11 mouse cellular contexts compared by ENCODE assay signal in genomic region chr9:54765336-54766085, GRCm38 (mm10). TPM values are rescaled to one million over a fixed set of nuclear protein-coding genes. Genes with fewer than 3 reads are reported as not detected.
DNase-seq lines count a peak whose midpoint lies in the region; ATAC-seq and TF ChIP-seq lines count a peak whose summit lies in the region.
"Had no signal": no experiment of that assay in that cellular context is flagged by ENCODE, and none has a peak within 500 bp of the region (broad histone marks: within the 10 kb centered on the region; RNA-seq: fewer than 3 reads in every experiment).

No protein-coding gene starts in this region.

- peak overlapping the region; percentile 75 for H3K4me2 ChIP-seq in kidney, embryonic 15.5 days
- H3K4me2 ChIP-seq in intestine, embryonic 16.5 days (ENCODE audit: low read depth, low read length), result peak overlapping the region; percentile 70
- peak overlapping the region; percentile 76 for H3K4me2 ChIP-seq in neural tube, embryonic 15.5 days

- H3K9ac ChIP-seq in kidney, embryonic 15.5 days, result no peak overlapping the region
- peak overlapping the region; percentile 34; the same call in 1 of the 2 replicates for H3K9ac ChIP-seq in intestine, embryonic 16.5 days (ENCODE audit: low read depth, low read length)
- peak overlapping the region; percentile 45 for H3K9ac ChIP-seq in neural tube, embryonic 15.5 days (replicated peaks)

- H3K27ac ChIP-seq in kidney, embryonic 15.5 days, result no peak overlapping the region
- no peak overlapping the region for H3K27ac ChIP-seq in kidney, adult 2 months (ENCODE audit: insufficient read depth, low read depth, low read length)
- peak overlapping the region; percentile 87 for H3K27ac ChIP-seq in embryonic facial prominence, embryonic 10.5 days (replicated peaks)
- H3K27ac ChIP-seq in intestine, embryonic 16.5 days (ENCODE audit: low read length), result no peak overlapping the region
- H3K27ac ChIP-seq in neural tube, embryonic 15.5 days (replicated peaks), result no peak overlapping the region
- H3K27ac ChIP-seq in thymus, adult 2 months (ENCODE audit: control insufficient read depth, insufficient read depth, low read length), result no peak overlapping the region
- no peak overlapping the region for H3K27ac ChIP-seq in layer of hippocampus, adult 2 months

- H3K27me3 ChIP-seq in kidney, embryonic 15.5 days, result peaks cover 79% of the 10 kb centered on the region
- H3K27me3 ChIP-seq in kidney, adult 2 months (replicated peaks; ENCODE audit: control insufficient read depth, insufficient read depth, low read length), result no peaks in the 10 kb centered on the region; the same call in 1 of the 2 replicates
- peaks cover 65% of the 10 kb centered on the region for H3K27me3 ChIP-seq in embryonic facial prominence, embryonic 10.5 days (replicated peaks; ENCODE audit: low read depth, poor library complexity, severe bottlenecking)
- peaks cover 47% of the 10 kb centered on the region for H3K27me3 ChIP-seq in intestine, embryonic 16.5 days (replicated peaks; ENCODE audit: control insufficient read depth, insufficient read depth, low read length)
- H3K27me3 ChIP-seq in neural tube, embryonic 15.5 days (replicated peaks), result peaks cover 50% of the 10 kb centered on the region
- peaks cover 7% of the 10 kb centered on the region; the same call in 1 of the 2 replicates for H3K27me3 ChIP-seq in thymus, adult 2 months (ENCODE audit: control insufficient read depth, insufficient read depth, low read length)

- H3K36me3 ChIP-seq in kidney, embryonic 15.5 days, result no peaks in the 10 kb centered on the region
- no peaks in the 10 kb centered on the region for H3K36me3 ChIP-seq in kidney, adult 2 months (ENCODE audit: control insufficient read depth, insufficient read depth, low read length)
- peaks cover 26% of the 10 kb centered on the region for H3K36me3 ChIP-seq in embryonic facial prominence, embryonic 10.5 days (replicated peaks)
- H3K36me3 ChIP-seq in intestine, embryonic 16.5 days (ENCODE audit: control insufficient read depth, insufficient read depth, low read length), result no peaks in the 10 kb centered on the region
- H3K36me3 ChIP-seq in neural tube, embryonic 15.5 days, result no peaks in the 10 kb centered on the region
- H3K36me3 ChIP-seq in thymus, adult 2 months (ENCODE audit: control insufficient read depth, insufficient read depth, low read length), result no peaks in the 10 kb centered on the region

- no peaks in the 10 kb centered on the region for H3K9me3 ChIP-seq in kidney, embryonic 15.5 days (replicated peaks)
- H3K9me3 ChIP-seq in embryonic facial prominence, embryonic 10.5 days, result no peaks in the 10 kb centered on the region
- H3K9me3 ChIP-seq in intestine, embryonic 16.5 days (ENCODE audit: control insufficient read depth, low read length), result no peaks in the 10 kb centered on the region
- no peaks in the 10 kb centered on the region for H3K9me3 ChIP-seq in neural tube, embryonic 15.5 days (replicated peaks)

- H3K4me1 ChIP-seq in kidney, embryonic 15.5 days, result peaks cover 49% of the 10 kb centered on the region
- no peaks in the 10 kb centered on the region for H3K4me1 ChIP-seq in kidney, adult 2 months (ENCODE audit: control insufficient read depth, insufficient read depth, low read length)
- H3K4me1 ChIP-seq in embryonic facial prominence, embryonic 10.5 days, result peaks cover 83% of the 10 kb centered on the region
- H3K4me1 ChIP-seq in intestine, embryonic 16.5 days (ENCODE audit: control insufficient read depth, insufficient read depth, low read length), result peaks cover 16% of the 10 kb centered on the region
- peaks cover 38% of the 10 kb centered on the region for H3K4me1 ChIP-seq in neural tube, embryonic 15.5 days
- H3K4me1 ChIP-seq in thymus, adult 2 months (replicated peaks; ENCODE audit: control insufficient read depth, insufficient read depth, low read length), result no peaks in the 10 kb centered on the region

- no peak for DNase-seq in kidney, adult 2 months
- peak; percentile 72 for DNase-seq in embryonic facial prominence, embryonic 10.5 days (ENCODE audit: low spot score)
- no peak for DNase-seq in T-cell, adult 2 months (ENCODE audit: low spot score)
- no peak for DNase-seq in thymus, adult 2 months
- no peak for DNase-seq in layer of hippocampus, adult 2 months (ENCODE audit: low spot score in 2 of 2)
- DNase-seq: thymus, adult 18-20 months had no signal

- WGBS in kidney, embryonic 15.5 days, result under 1% methylated on average over 41 of the region's 41 CpGs
- WGBS in kidney, adult 2 months, result under 1% methylated on average over 41 of the region's 41 CpGs
- under 1% methylated on average over 41 of the region's 41 CpGs for WGBS in embryonic facial prominence, embryonic 10.5 days
- WGBS in intestine, embryonic 16.5 days, result under 1% methylated on average over 41 of the region's 41 CpGs
- WGBS in neural tube, embryonic 15.5 days, result under 1% methylated on average over 41 of the region's 41 CpGs
- 6% methylated on average over 41 of the region's 41 CpGs for WGBS in thymus, adult 2 months

- peak overlapping the region; percentile 45 for H3K4me3 ChIP-seq in kidney, embryonic 15.5 days (replicated peaks)
- no peak overlapping the region for H3K4me3 ChIP-seq in kidney, adult 2 months (ENCODE audit: insufficient read depth, low read depth, low read length)
- H3K4me3 ChIP-seq in embryonic facial prominence, embryonic 10.5 days, result peak overlapping the region; percentile 61
- H3K4me3 ChIP-seq in intestine, embryonic 16.5 days (ENCODE audit: low read length), result peak overlapping the region; percentile 43
- peak overlapping the region; percentile 46 for H3K4me3 ChIP-seq in neural tube, embryonic 15.5 days (replicated peaks)
- H3K4me3 ChIP-seq in thymus, adult 2 months (ENCODE audit: control insufficient read depth, insufficient read depth, low read length), result no peak overlapping the region
- H3K4me3 ChIP-seq in layer of hippocampus, adult 2 months, result no peak overlapping the region; the same call in 1 of the 2 replicates

- no peak for ATAC-seq in kidney, embryonic 15.5 days (replicated peaks; ENCODE audit: low FRiP score)
- peak; percentile 58 for ATAC-seq in intestine, embryonic 16.5 days
- ATAC-seq in neural tube, embryonic 15.5 days (ENCODE audit: low FRiP score), result peak; percentile 59

- no peak for TF ChIP-seq CTCF in kidney, adult 2 months (conservative IDR thresholded peaks at IDR 0.05; ENCODE audit: insufficient read depth, insufficient read length, low read depth, low read length)
- TF ChIP-seq CTCF in thymus, adult 2 months (IDR thresholded peaks at IDR 0.05; ENCODE audit: borderline replicate concordance, control insufficient read depth, extremely low read depth, insufficient read depth, low read length, poor library complexity), result no peak
- TF ChIP-seq CTCF in layer of hippocampus, adult 2 months (conservative IDR thresholded peaks at IDR 0.05), result no peak

- TF ChIP-seq POLR2A in kidney, adult 2 months (IDR thresholded peaks at IDR 0.05; ENCODE audit: low read depth, low read length), result no peak
- TF ChIP-seq POLR2A in thymus, adult 2 months (IDR thresholded peaks at IDR 0.05; ENCODE audit: control insufficient read depth, extremely low read depth, insufficient read depth, low read length, poor library complexity), result no peak

RNA-seq across cellular contexts. Expression of gene Crabp1, which starts 1.0 kb away (rescaled TPM):
- 78.1 and 79.9 TPM in 2 replicates for polyA plus RNA-seq in kidney, embryonic 15.5 days (2015; fragmentation: Nextera tagmentation; extraction: Ambion mirVana)
- polyA plus RNA-seq in kidney, adult 2 months (2012; rRNA removed), result 0.29 and 1.1 TPM in 2 replicates
- 1,341 and 1,562 TPM in 2 replicates for polyA plus RNA-seq in embryonic facial prominence, embryonic 10.5 days (2016; fragmentation: Nextera tagmentation; extraction: Ambion mirVana)
- 9.0 and 9.8 TPM in 2 replicates for polyA plus RNA-seq in intestine, embryonic 16.5 days (2015; fragmentation: Nextera tagmentation; extraction: Ambion mirVana)
- 405 and 485 TPM in 2 replicates for polyA plus RNA-seq in neural tube, embryonic 15.5 days (2015; fragmentation: Nextera tagmentation; extraction: Ambion mirVana)
- 2.8 and 5.4 TPM in 2 replicates for polyA plus RNA-seq in thymus, adult 2 months (2012; rRNA removed)
- under 1 TPM in 1 of 2 experiments, not detected in 1; 0.93 TPM for total RNA-seq in layer of hippocampus, adult 2 months (2021)
- total RNA-seq: megakaryocyte progenitor cell, adult 5-6 weeks; MEL had no signal

RNA-seq across cellular contexts. Expression of gene Wdr61, which starts 31.2 kb away (rescaled TPM):
- polyA plus RNA-seq in kidney, embryonic 15.5 days (2015; fragmentation: Nextera tagmentation; extraction: Ambion mirVana), result 151 and 160 TPM in 2 replicates
- polyA plus RNA-seq in kidney, adult 2 months (2012; rRNA removed), result 43.0 and 51.9 TPM in 2 replicates
- 182 and 188 TPM in 2 replicates for polyA plus RNA-seq in embryonic facial prominence, embryonic 10.5 days (2016; fragmentation: Nextera tagmentation; extraction: Ambion mirVana)
- polyA plus RNA-seq in intestine, embryonic 16.5 days (2015; fragmentation: Nextera tagmentation; extraction: Ambion mirVana), result 142 and 148 TPM in 2 replicates
- 79.1 and 91.7 TPM in 2 replicates for polyA plus RNA-seq in neural tube, embryonic 15.5 days (2015; fragmentation: Nextera tagmentation; extraction: Ambion mirVana)
- polyA plus RNA-seq in thymus, adult 2 months (2012; rRNA removed), result 42.2 and 49.7 TPM in 2 replicates
- 10 to 100 TPM; 60.2 to 63.6 TPM for total RNA-seq in layer of hippocampus, adult 2 months (2021)

Comparison
In these comparisons a context has a peak if more than half of its experiments do, and no peak if none do; other contexts are left out.
1. H3K4me3 ChIP-seq: peak in kidney, embryonic 15.5 days (single experiment), embryonic facial prominence, embryonic 10.5 days (single experiment), intestine, embryonic 16.5 days (single experiment) and neural tube, embryonic 15.5 days (single experiment); none in kidney, adult 2 months (single experiment), thymus, adult 2 months (single experiment) and layer of hippocampus, adult 2 months (single experiment).
2. Peak in every context shown above with its lines, with median percentiles within 50 percentile points of each other: H3K4me2 ChIP-seq.